ENCODE assay signal across 9 mouse cellular contexts in genomic region chr16:17809711-17810110, GRCm38 (mm10). TPM values are rescaled to one million over a fixed set of nuclear protein-coding genes. Genes with fewer than 3 reads are reported as not detected.
DNase-seq lines count a peak whose midpoint lies in the region; ATAC-seq lines count a peak whose summit lies in the region.
"Had no signal": no experiment of that assay in that cellular context is flagged by ENCODE, and none has a peak within 500 bp of the region (broad histone marks: within the 10 kb centered on the region; RNA-seq: fewer than 3 reads in every experiment).

No protein-coding gene starts in this region.

- H3K9me3 ChIP-seq in kidney, embryonic 16.5 days (ENCODE audit: low read length) = no peaks in the 10 kb centered on the region

- no peak overlapping the region for H3K4me3 ChIP-seq in kidney, embryonic 16.5 days (ENCODE audit: low read length)

- 26% methylated on average over 7 of the region's 7 CpGs for WGBS in kidney, embryonic 16.5 days

- H3K27ac ChIP-seq in kidney, embryonic 16.5 days (ENCODE audit: low read length) = peak overlapping the region; percentile 8; the same call in 1 of the 2 replicates

- peaks cover 39% of the 10 kb centered on the region for H3K4me1 ChIP-seq in kidney, embryonic 16.5 days (ENCODE audit: insufficient read depth, low read length)

- peaks cover 31% of the 10 kb centered on the region for H3K27me3 ChIP-seq in kidney, embryonic 16.5 days (ENCODE audit: insufficient read depth, low read length)

- no peaks in the 10 kb centered on the region for H3K36me3 ChIP-seq in kidney, embryonic 16.5 days (ENCODE audit: insufficient read depth, low read length)
- H3K36me3 ChIP-seq: G1E had no signal

- ATAC-seq in kidney, embryonic 16.5 days (ENCODE audit: low FRiP score, low TSS enrichment) = no peak

- no peak overlapping the region for H3K4me2 ChIP-seq in kidney, embryonic 16.5 days (replicated peaks; ENCODE audit: low read depth, low read length)

- no peak overlapping the region for H3K9ac ChIP-seq in kidney, embryonic 16.5 days (replicated peaks; ENCODE audit: low read length)

- no peak for DNase-seq in kidney, adult 18-20 months
- peak; percentile 89 for DNase-seq in fibroblast of lung, adult 2 months (ENCODE audit: low read depth)
- peak; percentile 46 for DNase-seq in heart, postnatal 25 days (ENCODE audit: low spot score)
- DNase-seq in lung, postnatal 25 days (ENCODE audit: low spot score) = peak; percentile 39
- no peak for DNase-seq in testis, postnatal 14 days (ENCODE audit: low spot score)
- no peak for DNase-seq in ovary, adult 18-20 months (ENCODE audit: low spot score)
- no peak for DNase-seq in frontal cortex, postnatal 14 days (ENCODE audit: low spot score in 2 of 2)

- intact Hi-C loops in heart, postnatal 25 days (cut with DNase I) = loop anchor here (5.0 to 10.0 kb wide), 3 partner anchors 37 to 255 kb away; no protein-coding TSS in a partner anchor

RNA-seq across cellular contexts. Expression of gene Scarf2, which starts 12.6 kb away (rescaled TPM):
- polyA plus RNA-seq in kidney, embryonic 16.5 days (2015; fragmentation: Nextera tagmentation; extraction: Ambion mirVana) = 8.1 and 8.9 TPM in 2 replicates
- 1 to 10 TPM; 5.1 to 5.6 TPM for total RNA-seq in heart, postnatal 25 days (2021)
- total RNA-seq: G1E had no signal
- polyA plus RNA-seq: G1E had no signal

RNA-seq across cellular contexts. Expression of gene B830017H08Rik, which starts 23.2 kb away (rescaled TPM):
- 0.09 TPM in 1 of 2 replicates, not detected in the other for polyA plus RNA-seq in kidney, embryonic 16.5 days (2015; fragmentation: Nextera tagmentation; extraction: Ambion mirVana)
- not detected for total RNA-seq in heart, postnatal 25 days (2021)

RNA-seq across cellular contexts. Expression of gene Car15, which starts 28.5 kb away (rescaled TPM):
- 35.7 and 48.6 TPM in 2 replicates for polyA plus RNA-seq in kidney, embryonic 16.5 days (2015; fragmentation: Nextera tagmentation; extraction: Ambion mirVana)
- total RNA-seq in heart, postnatal 25 days (2021) = 1 to 10 TPM; 1.8 to 2.5 TPM

RNA-seq across cellular contexts. Expression of gene Klhl22, which starts 50.3 kb away (rescaled TPM):
- polyA plus RNA-seq in kidney, embryonic 16.5 days (2015; fragmentation: Nextera tagmentation; extraction: Ambion mirVana) = 69.8 and 72.0 TPM in 2 replicates
- total RNA-seq in heart, postnatal 25 days (2021) = 10 to 100 TPM; 16.1 to 16.7 TPM
- polyA plus RNA-seq: G1E had no signal

Comparison
In these comparisons a context has a peak if more than half of its experiments do, and no peak if none do; other contexts are left out.
1. DNase-seq: peak in fibroblast of lung, adult 2 months (single experiment), heart, postnatal 25 days (single experiment) and lung, postnatal 25 days (single experiment); none in kidney, adult 18-20 months (single experiment), testis, postnatal 14 days (single experiment), ovary, adult 18-20 months (single experiment) and frontal cortex, postnatal 14 days (0 of 2).